Mouse (Mus musculus) Patski (cell line): ENCODE results near the gene Olfr311. TPM values are rescaled to one million over a fixed set of nuclear protein-coding genes. Genes with fewer than 3 reads are reported as not detected.

Source experiments
- ATAC-seq: fragments of 100-300 bp; one replicate; pipeline ENCODE4 v1.8.0; 2021
- CTCF ChIA-PET: fragments of 350-600 bp; sonication (Branson Sonifier 250); formaldehyde crosslinking; loops from one replicate; lab custom pipeline; 2022; ENCODE audit warnings: inconsistent platforms; lab: Charles Lee
- POLR2A ChIA-PET: fragments of 350-600 bp; sonication (Branson Sonifier 250); formaldehyde crosslinking; loops from one replicate; lab custom pipeline; 2022; ENCODE audit warnings: antibody characterized with exemption, inconsistent platforms; lab: Charles Lee
- DNase-seq: peaks from one replicate; pipeline ENCODE4 v3.0.0-alpha.2; 2011; ENCODE audit warnings: low read depth, low spot score
- H3K27me3 ChIP-seq: fragments of 371-371 bp; one replicate; pipeline ENCODE4 v1.5.1; 2021
- CTCF ChIP-seq: fragments of 100-300 bp; IDR thresholded peaks from one replicate; pipeline ENCODE4 v1.5.1; 2021
- in situ Hi-C: fragments of 300-500 bp; cut with MboI; formaldehyde crosslinking; loops from 3 replicates; pipeline ENCODE4 v1.11.1; 2018; ENCODE audit warnings: low pct_unique_long_range_greater_than_20kb, mixed read lengths
- polyA plus RNA-seq: library from polyadenylated mRNA; unstranded; gene quantifications from one replicate; pipeline ENCODE4 v1.2.3, GENCODE M21; 2021

The Olfr311 gene
- polyA plus RNA-seq, 1 experiment from 2014 or later = not detected

DNA sequence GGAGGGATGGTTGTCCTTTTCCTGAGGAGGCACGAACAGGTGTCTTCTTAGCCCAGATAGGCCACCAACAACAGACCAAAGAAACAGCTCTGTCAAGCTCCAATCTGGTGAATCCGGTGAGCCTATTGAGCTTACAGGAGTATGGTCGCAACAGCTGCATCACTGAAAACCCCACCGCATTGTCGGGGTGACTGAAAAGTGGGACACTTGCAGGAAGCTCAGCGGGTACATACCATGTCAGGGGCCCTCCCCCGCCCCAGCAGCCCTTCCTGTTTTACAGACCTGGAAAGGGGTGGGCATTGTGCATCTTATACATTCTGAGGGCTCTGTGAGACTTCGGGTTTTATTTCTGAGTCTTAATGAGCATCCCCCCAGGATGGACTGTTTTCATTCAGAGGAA lies 44.7 kb downstream of the Olfr311 start:
- POLR2A ChIA-PET = no interaction called here

DNA sequence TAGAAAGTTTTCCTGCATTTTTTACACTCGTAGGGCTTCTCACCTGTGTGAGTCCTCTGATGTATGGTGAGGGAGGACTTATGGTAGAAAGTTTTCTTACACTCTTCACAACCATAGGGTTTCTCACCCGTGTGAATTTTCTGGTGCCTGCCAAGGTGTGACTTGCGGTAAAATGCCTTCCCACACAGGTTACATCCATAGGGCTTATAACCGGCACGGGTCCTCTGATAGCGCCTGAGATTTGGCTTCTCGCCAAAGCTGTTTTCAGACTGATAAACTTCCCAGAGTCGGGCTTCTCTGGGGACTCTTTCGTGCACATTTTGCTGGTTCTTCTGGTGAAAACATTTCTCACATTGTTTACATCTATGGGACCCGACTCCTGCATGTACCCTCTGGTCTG lies 51.5 kb downstream of the Olfr311 start:
- ChIA-PET POLR2A (no interaction called here), CTCF (no interaction called here)
- in situ Hi-C loops = no loop called here
- no peak for TF ChIP-seq CTCF
- H3K27me3 ChIP-seq = no peaks in the 10 kb centered on the region
- no peak for ATAC-seq
- DNase-seq = no peak

More for the DNA sequence above, 44.7 kb downstream of the Olfr311 start:
- DNase-seq (no peak), ATAC-seq (no peak)
- H3K27me3 ChIP-seq = no peaks in the 10 kb centered on the region
- in situ Hi-C loops = no loop called here
- CTCF ChIA-PET = no interaction called here
- TF ChIP-seq CTCF = no peak

Other genes starting within 250 kb of the Olfr311 start
- gene Olfr324, start 244.1 kb upstream of the Olfr311 start, polyA plus RNA-seq = 0.08 TPM
- gene 2210407C18Rik, start 223.2 kb upstream of the Olfr311 start, polyA plus RNA-seq = 0.42 TPM
- gene Olfr323, start 208.8 kb upstream of the Olfr311 start, polyA plus RNA-seq = not detected
- 0.04 TPM for gene Trim58, start 198.8 kb upstream of the Olfr311 start, polyA plus RNA-seq
- gene Olfr322, start 180.5 kb upstream of the Olfr311 start, polyA plus RNA-seq = not detected
- gene Olfr320, start 158.2 kb upstream of the Olfr311 start, polyA plus RNA-seq = not detected
- gene Olfr319, start 140.1 kb upstream of the Olfr311 start, polyA plus RNA-seq = not detected
- gene Olfr318, start 115.2 kb upstream of the Olfr311 start, polyA plus RNA-seq = 0.03 TPM
- gene Olfr317, start 100.0 kb upstream of the Olfr311 start, polyA plus RNA-seq = not detected
- gene Olfr316, start 86.5 kb upstream of the Olfr311 start, polyA plus RNA-seq = not detected
- not detected for gene Olfr315, start 66.1 kb upstream of the Olfr311 start, polyA plus RNA-seq
- not detected for gene Olfr314, start 56.3 kb upstream of the Olfr311 start, polyA plus RNA-seq
- not detected for gene Fam183b, start 37.3 kb upstream of the Olfr311 start, polyA plus RNA-seq
- not detected for gene Olfr313, start 24.3 kb upstream of the Olfr311 start, polyA plus RNA-seq
- not detected for gene Olfr312, start 10.0 kb upstream of the Olfr311 start, polyA plus RNA-seq
- gene Gm12258, start 7.9 kb downstream of the Olfr311 start, polyA plus RNA-seq = 6.8 TPM
- gene 2810021J22Rik, start 28.0 kb downstream of the Olfr311 start, polyA plus RNA-seq = 6.4 TPM
- gene Zfp39, start 65.0 kb downstream of the Olfr311 start, polyA plus RNA-seq = 3.1 TPM
- gene Btnl10, start 78.7 kb downstream of the Olfr311 start, polyA plus RNA-seq = not detected
- 252 TPM for gene Rnf187, start 99.7 kb downstream of the Olfr311 start, polyA plus RNA-seq
- gene Hist3h2ba, start 109.7 kb downstream of the Olfr311 start, polyA plus RNA-seq = 7.1 TPM
- 20.9 TPM for gene Hist3h2a, start 115.4 kb downstream of the Olfr311 start, polyA plus RNA-seq
- 0.26 TPM for gene Trim17, start 115.4 kb downstream of the Olfr311 start, polyA plus RNA-seq
- 29.2 TPM for gene Trim11, start 138.8 kb downstream of the Olfr311 start, polyA plus RNA-seq